Mouse (Mus musculus) cerebellum, adult (tissue): ENCODE measurements around the gene Nat8.
"Not testable (repeated sequence)": the region's sequence is repeated elsewhere in the genome, so short reads cannot be mapped to it uniquely, and the experiment has no call there.

Experiments used
- ATAC-seq: cut with Nextera tagmentation; 2 replicates; pipeline ENCODE4 v1.9.2; 2017; ENCODE audit warnings: mild to moderate bottlenecking, moderate library complexity, mixed read lengths; ENCODE audit not compliant: insufficient number of reproducible peaks, low FRiP score, low TSS enrichment

The Nat8 gene

GRCm38 (mm10) chr6:85831796-85832321, at the start of gene Nat8:
Gene Nat8 (minus strand): TSS chr6:85832082.
- no peak for ATAC-seq

- not testable (repeated sequence) for ATAC-seq
Observed at GRCm38 (mm10) chr6:85869006-85869405, 37.1 kb upstream of the Nat8 start, which contains the start of gene Nat8f2. Gene Nat8f2 (minus strand): TSS chr6:85869158.

- ATAC-seq: no peak
Observed at GRCm38 (mm10) chr6:85867726-85868690, 36.1 kb upstream of the Nat8 start.

- ATAC-seq: not testable (repeated sequence)
Observed at GRCm38 (mm10) chr6:85866995-85867394, 35.1 kb upstream of the Nat8 start.

- not testable (repeated sequence) for ATAC-seq
Observed at GRCm38 (mm10) chr6:85866166-85866565, 34.3 kb upstream of the Nat8 start.

GRCm38 (mm10) chr6:85864900-85865639, 33.2 kb upstream of the Nat8 start:
- ATAC-seq: not testable (repeated sequence)

- ATAC-seq: no peak
Observed at GRCm38 (mm10) chr6:85863840-85864239, 32.0 kb upstream of the Nat8 start.

GRCm38 (mm10) chr6:85863136-85863535, 31.3 kb upstream of the Nat8 start:
- no peak for ATAC-seq

- no peak for ATAC-seq
Observed at GRCm38 (mm10) chr6:85862565-85862964, 30.7 kb upstream of the Nat8 start.

GRCm38 (mm10) chr6:85861247-85861646, 29.4 kb upstream of the Nat8 start:
- no peak for ATAC-seq

GRCm38 (mm10) chr6:85856194-85856678, 24.4 kb upstream of the Nat8 start:
- ATAC-seq: peak; percentile 75

GRCm38 (mm10) chr6:85853481-85853880, 21.6 kb upstream of the Nat8 start:
- ATAC-seq: no peak

GRCm38 (mm10) chr6:85851062-85851773, 19.3 kb upstream of the Nat8 start:
- no peak for ATAC-seq

GRCm38 (mm10) chr6:85849240-85849639, 17.4 kb upstream of the Nat8 start:
- no peak for ATAC-seq

GRCm38 (mm10) chr6:85848140-85848539, 16.3 kb upstream of the Nat8 start:
- ATAC-seq: no peak

GRCm38 (mm10) chr6:85846921-85847320, 15.0 kb upstream of the Nat8 start:
- no peak for ATAC-seq

- not testable (repeated sequence) for ATAC-seq
Observed at GRCm38 (mm10) chr6:85843677-85844458, 12.0 kb upstream of the Nat8 start.

GRCm38 (mm10) chr6:85839982-85840381, 8.1 kb upstream of the Nat8 start:
- no peak for ATAC-seq

GRCm38 (mm10) chr6:85838674-85839073, 6.8 kb upstream of the Nat8 start:
- no peak for ATAC-seq
